Mouse (Mus musculus) olfactory bulb, adult 2 months (tissue): ENCODE results near the gene Grasp. TPM values are rescaled to one million over a fixed set of nuclear protein-coding genes. Genes with fewer than 3 reads are reported as not detected.
A peak's percentile ranks its signal among the peaks of the same experiment; 100 is the strongest.

Experiments used
- H3K27ac ChIP-seq: fragments of 200-500 bp; 2 replicates; pipeline ENCODE4 v1.5.1; 2012; ENCODE audit warnings: low read depth, low read length; ENCODE audit not compliant: insufficient read depth
- H3K4me1 ChIP-seq: fragments of 200-500 bp; 2 replicates; pipeline ENCODE4 v1.6.1; 2012; ENCODE audit warnings: low read length; ENCODE audit not compliant: control insufficient read depth, insufficient read depth
- H3K4me3 ChIP-seq: fragments of 200-500 bp; 2 replicates; pipeline ENCODE4 v1.5.1; 2012; ENCODE audit warnings: mild to moderate bottlenecking, low read depth, low read length, moderate library complexity; ENCODE audit not compliant: insufficient read depth
- CTCF ChIP-seq: fragments of 200-500 bp; IDR thresholded peaks from 2 replicates; pipeline ENCODE4 v1.5.1; 2012; ENCODE audit warnings: low read depth, mild to moderate bottlenecking, low read length, moderate library complexity; ENCODE audit not compliant: insufficient read depth
- POLR2A ChIP-seq: fragments of 200-500 bp; IDR thresholded peaks from 2 replicates; pipeline ENCODE4 v1.6.1; 2012; ENCODE audit warnings: mild to moderate bottlenecking, low read depth, low read length, moderate library complexity; ENCODE audit not compliant: insufficient read depth
- WGBS: fragments of 180-500 bp; shearing (Covaris S2); methylation state at CpG from one replicate; pipeline ENCODE4 v1.1.7; 2018; 5-methylcytosine and 5-hydroxymethylcytosine counted together
- polyA plus RNA-seq: library from polyadenylated mRNA; stranded (reverse); fragments of >200 nt; gene quantifications from 2 replicates; pipeline ENCODE4 v1.2.4, GENCODE M21; 2012; ENCODE audit warnings: low replicate concordance; ENCODE audit not compliant: missing spikeins, insufficient read depth, insufficient read length

Gene Grasp
- polyA plus RNA-seq, 1 experiment = not detected

GRCm38 (mm10) chr15:101181500-101181899 is 42.5 kb upstream of the Grasp start:
- WGBS = 37% methylated on average over 4 of the region's 4 CpGs
- Histone ChIP-seq H3K27ac (no peak overlapping the region), H3K4me3 (no peak overlapping the region), H3K4me1 (peaks cover 18% of the 10 kb centered on the region)
- TF ChIP-seq POLR2A (no peak), CTCF (no peak)

DNA sequence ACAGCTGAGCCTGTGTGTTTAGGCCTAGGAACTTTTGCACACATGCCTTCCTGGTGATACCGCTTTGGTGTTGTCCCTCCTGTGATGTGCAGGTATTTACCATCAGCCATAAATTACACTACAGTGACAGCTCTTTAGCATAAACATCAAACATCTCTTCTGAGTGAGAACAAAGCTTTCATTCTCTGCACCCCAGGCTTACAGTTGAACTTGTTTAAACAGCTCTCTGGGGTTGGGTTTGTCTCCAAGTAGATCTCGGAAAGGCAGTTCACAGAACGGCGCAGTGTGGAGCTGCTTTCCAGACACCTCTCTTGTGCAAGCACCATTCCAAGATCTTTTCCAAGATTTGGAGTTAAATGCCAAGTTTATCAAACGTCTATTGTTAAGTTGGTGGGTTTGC is 41.3 kb upstream of the Grasp start:
- Histone ChIP-seq H3K4me1 (peaks cover 18% of the 10 kb centered on the region), H3K4me3 (no peak overlapping the region), H3K27ac (no peak overlapping the region)
- 35% methylated on average over 5 of the region's 5 CpGs for WGBS
- TF ChIP-seq CTCF = no peak
- no peak for TF ChIP-seq POLR2A

DNA sequence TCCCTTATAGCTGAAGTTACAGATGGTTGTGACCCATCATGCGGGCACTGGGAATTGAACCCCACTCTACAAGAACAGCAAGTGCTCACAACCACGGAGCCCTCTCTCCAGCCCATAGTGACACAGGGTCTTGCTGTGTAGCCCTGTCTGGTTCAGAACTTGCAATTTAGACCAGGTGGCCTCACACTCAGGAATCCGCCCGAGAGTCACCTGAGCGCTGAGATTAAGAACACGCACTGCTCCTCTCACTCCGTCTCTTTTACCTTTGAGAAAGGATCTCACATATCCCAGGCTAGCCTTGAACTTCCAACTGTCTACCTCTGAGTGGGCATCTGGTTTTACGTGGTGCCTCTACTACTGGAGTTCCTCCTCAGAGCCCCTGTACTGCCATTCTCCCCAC is 39.7 kb upstream of the Grasp start:
- H3K4me3 ChIP-seq = no peak overlapping the region
- 97% methylated on average over 8 of the region's 8 CpGs for WGBS
- TF ChIP-seq CTCF = no peak
- TF ChIP-seq POLR2A = no peak
- H3K27ac ChIP-seq = no peak overlapping the region
- H3K4me1 ChIP-seq = peaks cover 12% of the 10 kb centered on the region

GRCm38 (mm10) chr15:101185549-101185948 is 38.4 kb upstream of the Grasp start:
- Histone ChIP-seq H3K4me1 (peaks cover 16% of the 10 kb centered on the region), H3K4me3 (no peak overlapping the region), H3K27ac (no peak overlapping the region)
- TF ChIP-seq POLR2A (no peak), CTCF (no peak)
- 91% methylated on average over 3 of the region's 3 CpGs for WGBS

DNA sequence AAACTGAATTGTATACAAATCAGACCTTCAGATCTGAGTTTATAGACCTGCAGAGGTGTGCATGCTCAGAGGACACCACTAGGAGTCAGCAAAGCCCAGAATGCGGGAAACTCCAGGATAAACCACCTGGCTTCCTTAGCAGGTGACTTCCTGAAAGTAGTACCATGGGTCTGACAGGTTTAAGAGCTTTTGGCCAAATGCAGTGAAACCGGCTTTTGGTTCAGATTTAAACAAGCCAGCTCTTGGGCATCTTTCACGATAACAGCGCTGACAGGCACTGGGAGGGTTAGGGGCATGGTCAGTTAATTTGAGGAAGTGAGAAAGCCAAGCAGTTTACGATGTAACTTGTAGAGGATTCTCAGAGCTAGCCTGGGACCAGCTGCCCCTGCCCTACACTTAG is 36.1 kb upstream of the Grasp start:
- 90% methylated on average over 5 of the region's 5 CpGs for WGBS
- H3K4me3 ChIP-seq = no peak overlapping the region
- no peak overlapping the region for H3K27ac ChIP-seq
- TF ChIP-seq POLR2A (no peak), CTCF (no peak)
- H3K4me1 ChIP-seq = peaks cover 25% of the 10 kb centered on the region

DNA sequence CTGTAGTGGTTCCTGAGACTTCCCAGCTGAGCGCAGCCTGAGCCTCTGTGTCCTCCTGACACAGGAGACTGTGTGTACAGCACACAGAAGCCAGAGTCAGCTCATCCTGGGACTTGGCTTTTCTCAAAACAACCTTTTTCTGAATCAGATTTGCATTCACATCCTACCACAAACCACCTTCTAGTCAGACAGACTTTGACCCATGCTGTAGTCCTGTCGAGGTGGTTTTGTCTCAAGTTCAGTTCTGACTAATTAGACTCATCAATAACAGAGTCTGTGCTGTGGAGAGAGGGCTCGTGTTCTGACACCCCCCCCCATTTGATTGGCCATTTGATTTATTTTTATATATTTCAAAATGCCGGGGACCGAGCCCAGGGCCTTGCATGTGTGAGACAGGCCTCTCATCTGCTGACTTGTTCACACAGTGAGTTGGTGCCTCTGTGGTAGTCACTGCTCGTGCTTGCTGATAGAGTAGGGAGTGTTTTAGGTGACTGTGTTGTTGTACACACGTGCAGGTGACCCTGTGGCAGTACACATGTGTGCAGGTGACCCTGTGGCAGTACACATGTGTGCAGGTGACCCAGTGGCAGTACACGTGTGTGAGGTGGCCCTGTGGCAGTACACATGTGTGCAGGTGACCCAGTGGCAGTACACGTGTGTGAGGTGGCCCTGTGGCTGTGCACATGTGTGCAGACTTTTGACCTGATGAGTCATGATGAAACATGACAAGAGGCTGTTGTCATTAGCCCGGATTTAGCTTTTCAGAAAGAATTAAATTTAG is 33.8 kb upstream of the Grasp start:
- no peak overlapping the region for H3K27ac ChIP-seq
- peaks cover 34% of the 10 kb centered on the region for H3K4me1 ChIP-seq
- TF ChIP-seq CTCF (no peak), POLR2A (no peak)
- 76% methylated on average over 10 of the region's 10 CpGs for WGBS
- H3K4me3 ChIP-seq = no peak overlapping the region

DNA sequence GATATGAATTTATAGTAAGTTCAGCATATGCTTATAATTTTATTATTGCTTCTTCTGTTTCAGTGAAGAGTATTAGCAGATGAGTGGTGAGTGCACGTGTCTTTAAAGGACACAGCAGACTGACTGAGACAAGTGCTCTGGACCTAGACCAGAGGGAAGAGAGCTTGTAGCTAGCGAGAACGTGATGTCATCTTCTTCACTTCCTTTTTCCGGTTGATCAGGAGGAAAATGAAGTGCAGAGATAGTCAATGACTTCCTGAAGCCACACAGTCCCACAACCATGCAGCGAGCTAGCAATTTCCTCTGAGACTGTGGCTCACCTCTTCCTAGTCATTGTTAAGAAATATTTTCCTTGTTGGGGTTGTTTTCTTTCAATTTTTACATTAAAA is 33.2 kb upstream of the Grasp start:
- Histone ChIP-seq H3K27ac (no peak overlapping the region), H3K4me3 (no peak overlapping the region), H3K4me1 (peaks cover 34% of the 10 kb centered on the region)
- no peak for TF ChIP-seq POLR2A
- no peak for TF ChIP-seq CTCF
- 63% methylated on average over 5 of the region's 5 CpGs for WGBS

DNA sequence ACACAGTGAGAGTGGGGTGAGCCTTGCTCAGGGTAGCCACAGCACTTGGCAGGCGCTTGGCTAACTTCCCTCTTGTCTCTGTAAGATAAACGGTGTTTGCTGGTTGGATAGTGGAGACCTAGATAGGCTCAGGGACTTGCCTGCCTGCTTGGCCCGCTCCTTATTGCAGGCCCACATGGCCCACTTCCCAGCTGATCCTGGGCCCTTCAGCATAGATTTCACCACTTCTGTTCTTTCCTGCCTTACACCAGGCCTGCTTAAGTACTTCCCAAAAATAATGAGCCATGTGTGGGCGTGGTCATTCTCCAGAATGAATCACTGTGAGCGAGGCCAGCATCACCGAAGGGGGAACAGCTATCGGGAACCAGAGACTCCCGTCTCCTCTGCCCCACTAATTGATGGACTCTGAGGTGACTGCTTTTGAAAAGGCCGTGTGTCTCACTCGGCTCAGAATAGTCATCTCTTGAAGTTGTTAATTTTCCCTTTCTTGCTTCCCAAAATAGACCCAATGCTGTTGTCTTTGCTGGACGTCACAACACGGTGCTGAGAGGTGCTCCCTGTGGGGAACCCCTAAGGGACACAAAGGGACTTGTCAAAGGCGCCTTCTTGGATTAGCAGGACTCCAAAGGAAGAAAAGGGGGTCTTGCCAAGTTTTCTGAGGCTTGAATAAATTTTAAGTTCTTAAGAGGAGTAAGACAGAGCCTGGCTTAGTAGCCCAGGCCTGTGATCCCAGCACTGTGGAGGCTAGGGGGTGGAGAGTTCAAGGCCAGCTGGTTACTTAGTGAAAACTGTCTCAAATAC is 32.3 kb upstream of the Grasp start:
- peak overlapping the region; percentile 13 for H3K27ac ChIP-seq
- WGBS = 20% methylated on average over 13 of the region's 13 CpGs
- TF ChIP-seq CTCF (no peak), POLR2A (no peak)
- H3K4me1 ChIP-seq = peaks cover 38% of the 10 kb centered on the region
- no peak overlapping the region for H3K4me3 ChIP-seq

DNA sequence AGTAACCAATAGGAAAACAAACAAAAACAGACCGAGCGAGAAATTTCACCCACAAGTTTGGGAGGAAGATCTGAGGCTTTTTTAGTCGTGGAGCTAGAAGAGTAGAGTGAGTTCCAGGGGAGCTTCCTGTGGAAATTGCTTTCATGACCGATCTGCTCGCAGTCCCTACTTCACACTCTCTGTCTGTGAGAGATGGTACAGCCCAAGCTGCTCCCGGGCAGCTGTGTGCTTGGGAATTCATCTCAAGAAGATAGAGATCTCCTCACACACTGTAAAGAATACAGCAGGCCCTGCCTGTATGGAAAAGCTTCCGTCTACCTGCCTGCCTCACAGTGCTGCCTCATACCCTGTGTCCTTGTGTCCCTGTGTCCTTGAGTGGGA is 31.7 kb upstream of the Grasp start:
- Histone ChIP-seq H3K27ac (0 out of 2 replicates have a peak overlapping the region, but pooled peaks have one; percentile 39), H3K4me1 (peaks cover 38% of the 10 kb centered on the region), H3K4me3 (no peak overlapping the region)
- no peak for TF ChIP-seq CTCF
- TF ChIP-seq POLR2A = no peak
- 29% methylated on average over 7 of the region's 7 CpGs for WGBS
